Mouse (Mus musculus) CH12.LX (cell line): Measurements from ENCODE around the gene Glt8d2. TPM values are rescaled to one million over a fixed set of nuclear protein-coding genes. Genes with fewer than 3 reads are reported as not detected.
A peak's percentile ranks its signal among the peaks of the same experiment; 100 is the strongest.

Source experiments
- DNase-seq: peaks from one replicate; pipeline ENCODE4 v3.0.0-alpha.2; 2013; ENCODE audit errors: extremely low read depth
- H3K27ac ChIP-seq: 2 replicates; pipeline ENCODE4 v1.5.1; 2012; ENCODE audit warnings: low read depth, mild to moderate bottlenecking, control low read depth, moderate library complexity; ENCODE audit not compliant: insufficient read depth
- H3K27me3 ChIP-seq: replicated peaks from 2 replicates; pipeline ENCODE3; 2012; ENCODE audit warnings: inconsistent platforms
- H3K36me3 ChIP-seq, 2 experiments: replicated peaks in 1 of 2; 2 replicates each; pipeline versions ENCODE3 to v1.6.1; 2012; ENCODE audit warnings: inconsistent platforms in 1 of 2, low read length in 1 of 2, mild to moderate bottlenecking in 1 of 2, mixed read lengths in 1 of 2, moderate library complexity in 1 of 2; ENCODE audit not compliant: control insufficient read depth in 1 of 2, insufficient read depth in 1 of 2
- H3K4me1 ChIP-seq, 2 experiments: 2 replicates each; pipeline ENCODE4 v1.6.1; 2012; ENCODE audit warnings: inconsistent platforms in 1 of 2, moderate library complexity in 1 of 2; ENCODE audit not compliant: insufficient read depth in 2 of 2, control insufficient read depth in 1 of 2
- H3K4me2 ChIP-seq: 2 replicates; pipeline ENCODE4 v1.6.1; 2012; ENCODE audit warnings: low read depth, mild to moderate bottlenecking, control low read depth; ENCODE audit not compliant: poor library complexity, insufficient read depth, severe bottlenecking
- H3K4me3 ChIP-seq, 3 experiments: fragments of 150-350 bp in 1 of 3; sonication (generic) in 1 of 3; replicated peaks in 1 of 3; 2 replicates each; pipeline versions ENCODE3 to v1.5.1; 2011 to 2012; ENCODE audit warnings: low read depth in 2 of 3, low read length in 2 of 3, mild to moderate bottlenecking in 2 of 3, moderate library complexity in 2 of 3, control low read depth in 1 of 3, improper control_type of control experiment in 1 of 3, inconsistent platforms in 1 of 3, mixed read lengths in 1 of 3; ENCODE audit not compliant: poor library complexity in 1 of 3
- H3K79me2 ChIP-seq: replicated peaks from 2 replicates; pipeline ENCODE4 v1.6.1; 2012; ENCODE audit warnings: mild to moderate bottlenecking, moderate library complexity; ENCODE audit not compliant: control insufficient read depth, poor library complexity, insufficient read depth, severe bottlenecking; ENCODE audit errors: extremely low read depth
- H3K9ac ChIP-seq: 2 replicates; pipeline ENCODE4 v1.6.1; 2012; ENCODE audit warnings: low read depth, mild to moderate bottlenecking, control low read depth, moderate library complexity; ENCODE audit not compliant: insufficient read depth
- H3K9me3 ChIP-seq: replicated peaks from 2 replicates; pipeline ENCODE3; 2012; ENCODE audit warnings: low read length, inconsistent platforms, mixed read lengths
- EP300 ChIP-seq: IDR thresholded peaks from 2 replicates; pipeline ENCODE4 v1.6.1; 2011; ENCODE audit warnings: low read length, improper control_type of control experiment
- HCFC1 ChIP-seq: IDR thresholded peaks from 2 replicates; pipeline ENCODE4 v1.6.1; 2012; ENCODE audit warnings: low read depth, mild to moderate bottlenecking, inconsistent platforms, low read length, improper control_type of control experiment
- KAT2A ChIP-seq: IDR thresholded peaks from 2 replicates; pipeline ENCODE4 v1.6.1; 2012; ENCODE audit warnings: low read length, improper control_type of control experiment, inconsistent platforms; ENCODE audit not compliant: insufficient replicate concordance
- MAFK ChIP-seq: IDR thresholded peaks from 2 replicates; pipeline ENCODE4 v1.6.1; 2011; ENCODE audit warnings: low read length, improper control_type of control experiment; ENCODE audit not compliant: insufficient replicate concordance
- MAX ChIP-seq: IDR thresholded peaks from 2 replicates; pipeline ENCODE4 v1.6.1; 2011; ENCODE audit warnings: low read length, improper control_type of control experiment
- PAX5 ChIP-seq: IDR thresholded peaks from 2 replicates; pipeline ENCODE4 v1.6.1; 2012; ENCODE audit warnings: low read length, inconsistent platforms, mixed read lengths
- dilution Hi-C: fragments of 300-500 bp; cut with MboI; formaldehyde crosslinking; loops from 2 replicates; pipeline ENCODE4 v1.14.3; 2020; ENCODE audit warnings: low sequenced_read_pairs; ENCODE audit not compliant: extremely low pct_unique_long_range_greater_than_20kb, extremely low pct_ligation_motif_present
- in situ Hi-C: fragments of 300-500 bp; cut with MboI; formaldehyde crosslinking; loops from 3 replicates; pipeline ENCODE4 v1.14.3; 2019; ENCODE audit warnings: low sequenced_read_pairs, low pct_ligation_motif_present, low pct_unique_long_range_greater_than_20kb, mixed read lengths
- polyA plus RNA-seq: library from polyadenylated mRNA; unstranded; fragments of >175 nt; gene quantifications from 2 replicates; pipeline ENCODE4 v1.2.1, GENCODE M21; 2012; ENCODE audit warnings: low read depth; ENCODE audit not compliant: insufficient read length
- total RNA-seq, 2 experiments: library from RNA; depleted of rRNA; stranded (reverse); fragments of 300-350 nt in 1 of 2; fragments of >200 nt in 1 of 2; gene quantifications; 2 replicates each; pipeline ENCODE4 v1.2.3; 2012 to 2014

The Glt8d2 gene
- total and polyA plus RNA-seq, 3 experiments: not detected

- peak; percentile 50; the same call in 1 of the 2 replicates for TF ChIP-seq KAT2A
Observed at GRCm38 (mm10) chr10:82622671-82623552, 67.5 kb downstream of the Glt8d2 start, which contains the start of gene 1190007I07Rik (continued).

- in situ Hi-C loops: no loop called here
- peak; percentile 12 for DNase-seq
- peaks cover 4% of the 10 kb centered on the region; the same call in 1 of the 2 replicates for H3K79me2 ChIP-seq
- H3K9me3 ChIP-seq: no peaks in the 10 kb centered on the region
- H3K4me3 ChIP-seq: peak overlapping the region; percentile 58 to 94 (median 81)
- peaks cover 2% of the 10 kb centered on the region in 2 experiments for H3K36me3 ChIP-seq
- dilution Hi-C loops: no loop called here
- H3K27me3 ChIP-seq: no peaks in the 10 kb centered on the region
- TF ChIP-seq PAX5: no peak
- TF ChIP-seq MAX: no peak
- TF ChIP-seq HCFC1: no peak
- TF ChIP-seq MAFK: no peak
- TF ChIP-seq EP300: no peak
- 0 out of 2 replicates have a peak overlapping the region, but pooled peaks have one; percentile 25 for H3K27ac ChIP-seq
- H3K9ac ChIP-seq: peak overlapping the region; percentile 65
- H3K4me2 ChIP-seq: peak overlapping the region; percentile 97
- H3K4me1 ChIP-seq: peaks cover 0 to 10% of the 10 kb centered on the region in 2 experiments; a peak in 1 of 4 replicates
Observed at GRCm38 (mm10) chr10:82622235-82622634, 68.2 kb downstream of the Glt8d2 start.

Other genes with a start within 250 kb of the Glt8d2 start
- gene Gm1553, start 198.0 kb downstream of the Glt8d2 start, total RNA-seq (2012; rRNA removed): not detected in 2 replicates
- gene Gm1553, start 198.0 kb downstream of the Glt8d2 start, total RNA-seq (2014; rRNA removed): not detected in 2 replicates
- gene Gm1553, start 198.0 kb downstream of the Glt8d2 start, polyA plus RNA-seq: not detected in 2 replicates
- 35.7 and 40.0 TPM in 2 replicates for gene 1190007I07Rik, start 67.4 kb downstream of the Glt8d2 start, total RNA-seq (2012; rRNA removed)
- 59.7 and 70.5 TPM in 2 replicates for gene 1190007I07Rik, start 67.4 kb downstream of the Glt8d2 start, total RNA-seq (2014; rRNA removed)
- gene 1190007I07Rik, start 67.4 kb downstream of the Glt8d2 start, polyA plus RNA-seq: 43.8 and 53.6 TPM in 2 replicates
- 63.0 and 70.0 TPM in 2 replicates for gene Tdg, start 60.8 kb downstream of the Glt8d2 start, total RNA-seq (2012; rRNA removed)
- 85.8 and 88.9 TPM in 2 replicates for gene Tdg, start 60.8 kb downstream of the Glt8d2 start, total RNA-seq (2014; rRNA removed)
- gene Tdg, start 60.8 kb downstream of the Glt8d2 start, polyA plus RNA-seq: 115 and 129 TPM in 2 replicates
- 12.1 and 13.0 TPM in 2 replicates for gene Hcfc2, start 5.5 kb upstream of the Glt8d2 start, total RNA-seq (2012; rRNA removed)
- gene Hcfc2, start 5.5 kb upstream of the Glt8d2 start, total RNA-seq (2014; rRNA removed): 12.3 and 13.8 TPM in 2 replicates
- 8.8 and 10.5 TPM in 2 replicates for gene Hcfc2, start 5.5 kb upstream of the Glt8d2 start, polyA plus RNA-seq
- gene Nfyb, start 73.5 kb upstream of the Glt8d2 start, total RNA-seq (2012; rRNA removed): 26.6 and 27.2 TPM in 2 replicates
- 39.6 and 45.4 TPM in 2 replicates for gene Nfyb, start 73.5 kb upstream of the Glt8d2 start, total RNA-seq (2014; rRNA removed)
- 24.0 and 25.0 TPM in 2 replicates for gene Nfyb, start 73.5 kb upstream of the Glt8d2 start, polyA plus RNA-seq
- gene Txnrd1, start 143.3 kb upstream of the Glt8d2 start, total RNA-seq (2012; rRNA removed): 92.1 and 106 TPM in 2 replicates
- 133 and 147 TPM in 2 replicates for gene Txnrd1, start 143.3 kb upstream of the Glt8d2 start, total RNA-seq (2014; rRNA removed)
- 254 and 256 TPM in 2 replicates for gene Txnrd1, start 143.3 kb upstream of the Glt8d2 start, polyA plus RNA-seq
- 1.5 and 1.6 TPM in 2 replicates for gene Eid3, start 176.0 kb upstream of the Glt8d2 start, total RNA-seq (2012; rRNA removed)
- 1.4 and 1.7 TPM in 2 replicates for gene Eid3, start 176.0 kb upstream of the Glt8d2 start, total RNA-seq (2014; rRNA removed)
- gene Eid3, start 176.0 kb upstream of the Glt8d2 start, polyA plus RNA-seq: 3.5 and 4.0 TPM in 2 replicates